Mouse (Mus musculus) frontal cortex, postnatal 36 days (tissue): ENCODE data around the gene Lif.

ENCODE experiments used
- DNase-seq, 2 experiments: peaks; one replicate each; pipeline ENCODE4 v3.0.0; 2022; ENCODE audit warnings: low spot score in 2 of 2

Gene Lif

DNA sequence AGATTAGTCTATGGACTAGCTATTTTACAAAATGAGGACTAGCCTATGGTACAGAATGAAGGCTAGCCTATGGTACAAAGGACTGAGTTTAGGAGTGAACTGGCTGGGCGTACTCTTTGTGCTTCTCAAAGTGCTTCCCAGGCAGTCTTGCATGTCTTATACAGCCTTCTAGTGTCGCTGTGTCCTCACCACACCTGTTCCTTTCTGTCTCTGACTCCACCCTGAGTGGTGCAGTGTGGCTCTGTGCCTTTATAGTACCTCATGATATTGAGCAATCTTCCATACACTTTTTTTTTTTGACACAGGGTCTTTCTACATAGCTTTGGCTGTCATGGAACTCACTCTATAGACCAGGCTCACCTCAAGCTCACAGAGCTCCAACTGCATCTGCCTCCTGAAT lies 25.9 kb upstream of the Lif start:
- no peak for DNase-seq

DNA sequence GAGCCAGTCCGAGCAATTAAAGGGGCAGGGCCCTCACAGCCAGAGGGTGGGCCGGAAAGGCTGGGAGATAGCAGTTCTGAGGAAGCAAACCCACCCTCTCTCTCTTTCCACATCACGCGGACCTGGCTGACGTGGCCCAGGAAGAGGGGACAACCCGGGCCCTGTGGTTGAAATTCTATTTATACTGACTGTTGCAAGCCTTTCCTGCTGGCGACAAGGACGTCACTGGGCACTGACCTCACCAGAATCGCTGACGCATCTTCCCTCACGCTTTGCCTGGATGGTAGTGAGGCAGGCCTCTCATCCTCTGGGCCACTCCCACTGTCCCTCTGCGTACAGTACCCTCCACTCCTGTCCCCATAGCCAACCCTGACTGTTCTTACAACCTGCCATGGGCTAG lies 24.7 kb upstream of the Lif start:
- no peak for DNase-seq

DNA sequence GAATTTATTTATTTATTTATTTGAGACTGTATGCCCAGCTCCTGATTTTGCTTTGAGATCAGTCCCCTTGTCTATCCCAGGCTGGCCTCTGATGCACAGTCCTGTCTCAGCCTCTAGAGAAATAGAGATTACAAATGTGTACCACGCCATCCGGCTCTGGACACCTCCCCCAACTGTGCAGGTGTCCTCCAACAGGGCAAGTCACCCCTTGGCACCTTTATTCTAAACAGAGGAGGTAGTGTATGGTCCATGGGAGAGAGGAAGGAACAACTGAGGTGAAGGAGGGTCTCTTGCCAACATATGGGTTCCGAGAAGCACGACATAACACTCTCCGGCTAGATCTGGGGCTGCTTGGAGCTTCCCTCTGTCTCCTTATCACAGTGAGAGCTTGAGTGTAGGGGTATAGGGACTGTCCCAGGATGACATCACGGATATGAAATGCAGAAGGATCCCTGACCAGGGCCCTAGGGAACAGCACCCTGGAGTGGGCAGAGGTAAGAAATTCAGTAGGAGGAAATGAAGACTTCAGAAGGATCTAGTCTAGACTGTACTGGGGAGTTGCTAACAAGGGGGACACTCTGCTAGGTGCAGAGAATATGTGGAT lies 22.2 kb upstream of the Lif start:
- no peak for DNase-seq

DNA sequence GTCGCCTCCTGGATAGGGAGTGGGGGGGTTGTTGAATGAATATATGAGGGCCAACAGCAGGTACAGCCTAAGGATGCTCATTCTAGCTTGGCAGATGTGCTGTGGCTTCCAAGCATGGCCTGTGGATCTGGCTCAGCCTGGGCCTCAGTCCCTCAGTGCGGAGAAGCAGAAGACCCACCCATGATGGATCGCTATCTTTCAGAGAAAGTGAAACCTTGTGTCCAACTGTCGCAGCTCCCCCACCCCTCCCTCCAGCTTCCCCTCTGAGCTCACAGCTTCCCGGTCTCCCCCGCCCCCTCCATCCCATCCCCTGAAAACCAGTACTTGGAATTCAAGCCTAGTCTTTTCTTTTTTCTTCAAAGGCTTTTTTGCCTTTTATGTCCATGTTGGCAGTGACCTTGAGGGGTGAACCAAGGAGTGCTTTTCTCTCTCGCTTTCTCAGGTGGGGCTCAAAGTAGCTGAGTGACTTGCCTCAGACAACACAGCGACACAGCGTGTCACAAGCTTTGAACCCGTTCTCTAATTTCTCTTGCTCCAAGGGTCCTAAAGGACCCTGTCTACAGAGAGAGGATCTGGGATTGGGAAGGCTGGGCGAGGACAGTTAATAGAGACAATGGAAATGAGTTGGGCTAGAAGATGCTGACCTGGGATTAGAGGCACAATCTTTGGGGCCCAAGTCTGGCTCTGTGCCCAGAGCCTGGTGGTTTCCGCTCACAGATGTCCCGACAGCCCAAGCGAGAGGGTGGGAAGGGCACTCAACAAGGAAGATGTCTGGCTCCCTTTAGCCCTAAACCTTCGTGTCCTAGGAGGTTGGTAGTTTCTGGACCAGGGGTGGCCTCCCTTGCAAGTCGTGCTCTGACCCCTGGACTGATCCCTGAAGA lies 21.5 kb upstream of the Lif start, which contains the start of gene Osm:
Osm (plus strand) TSS at position 756 of the 881 bp plus-strand sequence.
- no peak for DNase-seq

DNA sequence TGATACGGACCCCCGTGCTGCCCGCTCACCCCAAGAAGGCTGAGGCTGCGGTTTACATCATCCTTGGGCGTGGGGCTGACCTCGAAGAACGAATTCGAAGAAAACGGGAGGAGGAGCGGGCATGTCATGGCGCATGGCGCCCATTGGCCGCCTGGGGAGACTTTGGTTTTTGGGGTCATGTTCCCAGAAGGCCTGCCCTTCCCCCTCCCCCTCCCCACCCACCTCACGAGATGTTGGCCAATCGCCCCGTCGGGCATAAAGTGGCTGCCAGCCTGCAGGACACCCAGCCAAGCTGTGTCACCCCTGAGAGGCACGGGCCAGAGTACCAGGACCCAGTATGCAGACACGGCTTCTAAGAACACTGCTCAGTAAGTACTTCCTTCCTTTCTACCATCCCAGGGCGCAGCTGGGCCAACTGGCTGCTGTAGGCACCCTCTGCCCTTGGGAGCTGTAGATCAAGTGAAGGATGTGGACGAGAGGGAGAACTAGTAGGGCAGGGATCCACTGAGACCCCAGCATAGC lies 20.8 kb upstream of the Lif start:
- no peak for DNase-seq

DNA sequence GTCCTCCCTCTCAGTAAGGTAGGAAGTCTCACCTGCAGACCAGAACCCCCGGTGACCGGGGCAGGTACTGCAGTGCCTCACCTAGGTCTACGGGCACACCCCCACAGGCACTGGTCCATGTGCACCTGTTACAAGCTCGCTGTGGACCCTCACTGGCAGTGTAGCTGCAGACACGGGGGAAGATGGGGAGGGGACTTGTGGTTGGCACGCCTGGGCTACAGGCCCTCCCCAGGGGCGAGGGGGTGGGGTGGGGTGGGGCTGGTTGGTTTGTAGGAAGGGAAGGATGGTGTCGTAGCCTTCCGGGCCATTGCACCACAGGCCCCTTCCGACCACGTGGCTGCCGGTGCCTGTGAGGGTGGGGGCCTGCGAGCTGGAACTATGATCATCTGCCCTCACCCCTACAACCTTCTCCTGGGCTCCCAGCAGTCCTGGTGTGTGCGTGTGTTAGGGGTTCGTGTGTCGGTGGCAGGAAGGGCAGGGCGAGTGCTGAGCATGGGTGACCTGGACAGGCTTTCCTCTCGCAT lies 19.9 kb upstream of the Lif start:
- no peak for DNase-seq

DNA sequence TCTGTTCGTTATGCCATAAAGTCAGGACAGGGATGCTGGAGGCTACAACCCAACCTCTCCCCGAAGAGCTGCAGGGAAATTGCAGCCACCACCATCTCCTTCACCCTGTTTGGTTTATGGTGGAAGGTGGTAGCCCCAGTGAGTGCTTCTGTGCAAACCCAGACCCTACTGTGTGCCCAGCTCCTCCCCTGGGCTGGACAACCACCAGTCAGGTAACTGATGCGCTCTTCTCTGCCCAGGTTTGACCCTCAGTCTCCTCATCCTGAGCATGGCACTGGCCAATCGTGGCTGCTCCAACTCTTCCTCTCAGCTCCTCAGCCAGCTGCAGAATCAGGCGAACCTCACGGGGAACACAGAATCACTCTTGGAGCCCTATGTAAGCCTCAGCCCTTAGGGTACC lies 19.2 kb upstream of the Lif start:
- DNase-seq, result no peak

DNA sequence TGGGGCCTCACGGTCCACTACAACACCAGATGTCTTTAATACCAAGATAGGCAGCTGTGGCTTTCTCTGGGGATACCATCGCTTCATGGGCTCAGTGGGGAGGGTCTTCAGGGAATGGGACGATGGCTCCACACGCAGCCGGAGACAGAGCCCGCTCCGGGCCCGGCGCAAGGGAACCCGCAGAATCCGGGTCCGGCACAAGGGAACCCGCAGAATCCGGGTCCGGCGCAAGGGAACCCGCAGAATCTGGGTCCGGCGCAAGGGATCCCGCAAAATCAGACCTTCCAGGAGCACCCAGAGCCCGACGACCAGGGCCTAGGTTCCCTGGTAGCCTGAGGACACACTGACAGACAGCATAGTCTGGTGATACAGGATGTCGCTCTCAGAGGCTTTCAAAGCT lies 17.7 kb upstream of the Lif start:
- DNase-seq, result no peak

DNA sequence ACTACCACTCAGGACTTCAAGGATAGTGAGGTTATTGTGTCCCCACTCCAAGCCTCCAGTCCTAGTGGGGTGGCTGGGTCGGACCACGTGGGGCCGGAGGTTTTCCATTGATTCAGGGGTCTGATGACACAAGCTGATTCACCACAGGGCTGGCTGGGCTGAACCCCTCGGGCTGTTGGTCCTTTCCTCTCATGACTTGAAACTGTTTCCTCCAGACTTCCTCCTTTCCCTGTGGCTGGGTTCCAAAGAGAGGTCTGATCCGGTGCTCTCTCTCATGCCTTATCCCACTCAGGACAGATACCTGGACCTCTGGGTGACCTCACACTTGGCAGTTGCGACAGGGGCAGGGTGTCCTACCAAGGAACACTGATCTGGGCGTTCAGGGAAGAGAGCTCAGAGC lies 17.2 kb upstream of the Lif start:
- DNase-seq, result no peak

DNA sequence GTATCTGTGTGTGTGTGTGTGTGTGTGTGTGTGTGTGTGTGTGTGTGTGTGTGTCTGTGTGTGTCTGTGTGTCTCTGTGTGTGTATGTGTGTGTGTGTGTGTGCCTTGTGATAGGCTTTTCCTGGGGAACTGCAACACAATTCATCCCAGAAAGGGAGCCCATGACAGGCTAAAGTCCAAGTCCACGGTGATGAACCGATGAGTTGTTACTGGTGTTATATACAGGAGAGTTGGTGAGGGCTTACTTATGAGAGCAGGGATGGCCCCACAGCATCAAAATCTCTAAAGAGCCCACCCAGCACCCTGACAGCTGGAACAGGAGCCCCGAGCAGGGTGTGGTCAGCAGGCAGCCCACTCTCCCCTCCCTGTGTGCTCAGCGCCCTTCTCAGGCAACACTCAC lies 16.2 kb upstream of the Lif start:
- DNase-seq, result no peak

DNA sequence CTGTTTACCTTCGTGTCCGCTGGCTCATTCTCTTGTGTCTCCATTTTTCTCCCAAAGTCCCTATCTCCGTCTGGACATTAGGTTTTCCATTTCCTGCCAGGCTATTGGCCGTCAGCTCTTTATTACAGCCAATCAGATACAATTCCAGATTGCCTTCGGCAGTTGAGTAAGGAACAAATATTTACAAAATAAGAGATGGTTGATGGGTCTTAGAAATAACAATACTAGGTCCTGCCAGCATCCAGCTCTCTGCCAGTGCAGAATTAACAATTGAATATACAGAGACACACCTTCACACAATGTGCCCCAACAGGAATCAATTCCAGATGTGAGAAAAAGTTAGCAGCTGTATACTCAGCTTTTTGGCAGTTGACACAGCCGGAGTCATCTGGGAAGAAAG lies 11.2 kb upstream of the Lif start:
- DNase-seq, result no peak

DNA sequence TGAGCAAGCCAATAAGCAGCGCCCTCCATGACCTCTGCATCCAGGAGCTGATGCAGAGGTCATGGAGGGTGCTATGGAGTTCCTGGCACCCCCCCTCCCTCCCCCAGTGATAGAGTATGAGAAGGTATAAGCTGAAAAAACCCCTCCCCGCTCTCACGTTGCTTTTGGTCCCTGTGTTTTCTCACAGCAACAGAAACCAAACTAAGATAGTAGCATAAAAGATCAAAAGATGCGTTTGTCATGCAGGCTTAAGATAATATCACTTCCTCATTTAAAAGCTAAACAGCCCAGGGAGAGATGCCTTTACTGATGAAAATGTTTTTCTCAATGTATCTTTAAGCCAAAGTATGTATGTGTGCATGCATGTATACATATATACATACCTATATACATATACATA lies 10.7 kb upstream of the Lif start:
- DNase-seq, result no peak

DNA sequence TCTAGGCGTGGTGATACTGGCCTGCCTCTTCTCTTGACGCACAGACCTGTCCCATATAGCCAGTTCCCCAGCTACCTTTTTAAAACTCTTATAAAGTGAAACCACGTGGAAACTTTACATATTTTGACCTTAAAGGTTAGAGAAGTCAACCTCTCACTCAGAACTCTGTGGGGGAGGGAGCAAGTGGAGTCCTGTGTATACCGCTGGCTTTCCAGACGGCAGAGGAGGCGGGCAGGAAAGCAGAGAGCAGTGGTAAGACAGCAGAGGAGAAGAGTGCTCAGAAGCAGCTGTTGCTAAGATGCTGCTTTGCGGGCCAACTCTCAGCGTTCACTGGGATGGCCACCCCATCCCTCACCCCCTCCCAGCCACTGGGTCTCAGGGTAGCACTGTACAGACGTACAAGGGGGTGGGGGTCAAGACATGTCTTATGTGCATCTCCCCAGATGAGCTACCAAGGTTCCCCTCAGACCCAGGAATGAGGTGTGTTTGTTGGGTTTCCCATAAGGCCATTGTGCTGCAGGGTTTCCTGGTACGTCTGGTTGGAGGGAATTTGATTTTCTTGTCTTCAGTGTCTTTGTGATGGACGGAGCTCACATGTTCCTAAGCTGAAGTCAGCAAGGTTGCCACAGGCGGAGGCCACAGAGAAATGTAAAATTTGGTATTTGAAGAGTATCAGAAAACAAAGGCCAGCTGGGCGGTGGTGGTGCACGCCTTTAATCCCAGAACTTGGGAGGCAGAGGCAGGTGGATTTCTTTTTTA lies 10.0 kb upstream of the Lif start:
- no peak for DNase-seq

DNA sequence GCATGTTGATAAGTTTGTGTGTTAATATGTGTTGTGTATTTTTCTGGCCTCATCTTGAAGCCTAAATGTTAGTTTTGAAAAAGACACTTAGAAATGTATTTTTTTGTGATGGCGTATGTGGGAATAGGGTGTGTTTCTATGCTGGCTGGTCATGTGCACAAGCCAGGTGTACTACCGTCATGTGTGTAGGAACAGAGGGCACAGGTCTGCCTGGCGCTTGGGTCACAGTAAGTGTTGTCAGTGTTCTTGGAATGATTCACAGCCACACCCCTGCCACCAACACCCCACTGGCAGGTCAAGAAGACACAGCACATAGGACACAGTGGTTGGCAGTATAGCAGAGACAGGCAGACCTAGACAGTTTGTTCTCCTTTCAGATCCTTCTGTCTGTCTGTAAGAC lies 8.2 kb upstream of the Lif start:
- no peak for DNase-seq

DNA sequence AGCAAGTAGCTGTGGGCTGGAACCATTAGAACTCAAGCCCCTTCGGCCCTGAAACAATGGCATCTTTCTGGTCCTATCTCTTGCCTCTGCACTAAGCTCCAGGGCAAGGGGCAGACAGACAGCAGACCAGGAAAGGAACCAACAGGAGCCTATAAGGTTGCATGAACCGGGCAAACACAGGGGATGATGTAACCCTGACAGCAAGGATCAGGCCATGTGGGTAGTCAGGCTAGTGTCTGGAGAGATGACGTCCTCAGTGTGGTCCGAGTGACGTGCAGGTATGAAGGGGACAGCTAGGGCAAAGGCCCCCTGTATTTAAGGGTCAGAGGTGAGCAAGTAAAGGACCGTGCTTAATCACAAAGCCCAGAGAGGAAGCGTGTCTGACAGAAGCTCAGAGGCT lies 7.1 kb upstream of the Lif start:
- no peak for DNase-seq

DNA sequence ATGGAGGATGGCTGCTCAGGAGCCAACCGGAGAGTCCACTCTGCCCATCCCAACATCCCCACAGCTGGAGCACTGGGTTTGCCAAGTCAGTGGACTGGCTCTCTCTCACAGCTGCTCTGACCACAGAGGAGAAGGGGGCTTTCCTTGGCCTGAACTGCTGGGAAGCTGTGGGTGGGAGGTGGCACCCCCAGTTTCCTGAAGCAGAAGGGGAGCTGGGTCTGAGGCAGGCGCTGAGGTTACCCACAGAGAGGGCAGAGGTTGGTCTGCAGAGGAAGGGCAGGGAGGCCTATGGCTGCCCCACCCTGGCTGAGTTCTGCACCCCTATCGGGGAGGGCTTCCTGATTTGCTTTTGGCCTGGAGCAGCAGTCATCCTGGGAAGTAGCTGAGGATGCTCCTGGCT lies 6.0 kb upstream of the Lif start:
- no peak for DNase-seq

DNA sequence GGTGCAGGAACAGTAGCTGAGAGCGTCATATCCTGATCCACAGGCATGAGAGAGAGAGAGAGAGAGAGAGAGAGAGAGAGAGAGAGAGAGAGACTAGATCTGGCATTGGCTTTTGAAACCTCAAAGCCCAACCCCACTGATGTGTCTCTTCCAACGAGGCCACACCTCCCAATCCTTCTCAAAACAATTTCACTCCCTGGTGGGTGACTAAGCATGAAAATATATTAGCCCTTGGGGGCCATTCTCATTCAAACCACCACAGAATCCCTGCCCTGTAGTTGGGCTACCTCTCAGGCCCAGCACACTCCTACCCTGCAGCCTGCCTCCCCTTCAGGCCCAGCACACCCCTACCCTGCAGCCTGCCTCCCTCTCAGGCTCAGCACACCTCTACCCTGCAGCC lies 4.5 kb upstream of the Lif start:
- no peak for DNase-seq

DNA sequence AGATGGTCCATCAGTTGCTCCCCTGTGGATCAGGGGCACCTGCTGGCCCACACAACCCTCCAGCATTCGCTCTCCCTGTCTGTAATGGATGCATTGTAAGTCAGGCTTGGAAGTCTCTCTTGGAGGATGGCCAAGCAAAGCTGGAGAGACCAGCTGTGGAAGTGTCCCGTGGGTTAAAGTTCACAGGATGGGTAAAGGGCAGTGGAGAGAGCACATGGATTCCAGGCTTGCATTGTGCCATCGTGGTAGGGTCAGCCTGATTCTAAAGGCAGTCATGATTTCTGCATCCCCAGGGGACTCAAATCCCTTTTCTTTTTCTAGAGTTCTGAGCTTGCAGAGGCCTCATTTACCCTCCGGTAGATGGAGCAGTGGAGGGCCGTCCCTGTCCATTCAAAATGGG lies 399 bp downstream of the Lif start:
- no peak for DNase-seq

DNA sequence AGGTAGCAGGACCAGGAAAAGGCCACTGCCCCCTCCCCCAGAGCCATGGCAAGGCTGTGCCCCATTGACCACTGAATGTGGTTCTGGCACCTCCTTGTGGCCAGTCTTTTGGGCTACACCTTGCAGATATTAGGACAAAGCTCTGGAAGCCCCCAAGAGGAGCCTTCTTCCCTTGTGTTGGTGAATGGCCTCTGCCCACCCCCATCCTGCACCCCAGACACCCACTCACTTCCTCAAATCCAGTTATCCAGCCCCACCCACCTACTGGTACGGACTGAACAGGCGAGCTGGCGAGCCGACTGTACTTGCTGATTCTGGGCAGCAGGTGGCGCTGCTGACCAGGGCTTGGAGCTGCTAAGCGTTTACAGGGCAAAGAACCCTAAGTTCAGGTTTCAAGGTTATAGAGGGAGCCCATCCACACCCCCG lies 1.3 kb downstream of the Lif start:
- DNase-seq, result peak; percentile 86 to 87

DNA sequence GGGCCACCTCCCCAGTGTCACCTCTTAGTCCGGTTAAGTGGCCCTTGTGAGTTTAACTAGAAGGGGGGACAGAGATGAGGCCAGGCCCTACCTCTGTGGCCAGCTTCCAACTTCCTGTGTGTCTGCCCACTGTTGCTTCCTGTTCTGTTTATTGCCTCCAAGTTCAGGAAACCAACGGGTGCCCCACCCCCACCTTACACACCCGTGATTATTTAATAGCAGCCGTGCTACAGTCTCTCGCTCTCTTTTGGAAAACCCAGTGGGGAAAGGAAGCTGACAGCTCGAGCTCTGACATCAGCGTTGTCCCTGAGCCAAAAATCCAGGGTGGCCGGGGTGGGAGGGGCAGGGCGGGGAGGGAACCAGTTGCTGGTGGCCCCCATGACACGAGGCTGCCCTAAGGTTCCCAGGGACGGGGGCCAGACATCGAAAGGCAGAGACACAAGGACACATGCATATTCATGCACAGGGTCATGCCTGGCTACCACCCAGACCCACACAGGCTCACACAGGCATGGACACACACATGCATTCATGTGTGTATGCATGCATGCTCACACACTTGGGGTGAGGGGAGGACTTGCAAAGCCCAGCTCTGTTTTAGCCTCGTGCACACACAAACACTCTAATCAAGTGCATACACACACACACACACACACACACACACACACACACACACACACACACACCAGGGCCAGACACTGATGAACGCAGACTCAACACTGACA lies 3.3 kb downstream of the Lif start:
- DNase-seq, result no peak

DNA sequence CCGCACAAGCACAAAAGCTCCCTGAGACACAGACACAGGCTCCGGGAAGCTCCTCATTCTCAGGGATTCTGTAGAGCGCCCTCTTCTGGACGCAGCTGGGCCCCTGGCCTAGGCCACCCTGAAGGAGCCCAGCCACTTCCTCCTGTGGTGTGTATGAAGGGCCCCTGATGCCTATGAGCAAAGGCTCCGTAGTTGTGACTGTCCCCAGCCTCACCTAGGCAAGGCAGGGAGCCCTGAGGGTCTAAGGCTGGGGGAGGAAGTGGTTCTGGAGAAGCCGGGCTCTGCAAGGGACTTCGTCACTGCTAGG lies 3.8 kb downstream of the Lif start:
- peak in 1 of 2 experiments; percentile 28 for DNase-seq

DNA sequence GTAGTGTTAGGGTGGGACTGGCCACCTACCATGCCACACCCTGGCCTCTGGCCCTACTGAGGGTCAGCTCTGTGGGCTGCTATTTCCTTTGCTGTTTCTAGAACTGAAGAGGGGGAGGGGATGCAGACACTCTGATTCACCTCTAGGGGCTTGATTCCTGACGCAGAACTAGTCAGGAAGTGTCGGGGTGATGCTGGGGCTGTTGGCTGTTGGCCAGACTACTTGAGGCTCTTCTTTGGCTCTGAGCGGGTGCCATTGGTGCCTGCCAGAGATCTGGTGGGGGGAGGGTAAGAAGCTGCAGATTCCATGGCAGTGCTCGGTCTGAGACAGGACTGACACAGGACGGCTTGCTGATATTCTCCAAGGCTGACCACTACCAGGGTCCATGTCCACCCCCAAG lies 4.6 kb downstream of the Lif start:
- DNase-seq, result no peak
